Mouse (Mus musculus) forebrain, embryonic 15.5 days (tissue): Measurements from ENCODE around the gene Vmn1r205. TPM values are rescaled to one million over a fixed set of nuclear protein-coding genes. Genes with fewer than 3 reads are reported as not detected.
"Not testable (repeated sequence)": the region's sequence is repeated elsewhere in the genome, so short reads cannot be mapped to it uniquely, and the experiment has no call there.

Experiments
- ATAC-seq: fragments of 200-750 bp; cut with Nextera tagmentation; replicated peaks from 2 replicates; pipeline ENCODE4 v1.8.0; 2017; ENCODE audit warnings: mild to moderate bottlenecking, moderate TSS enrichment, moderate library complexity
- H3K27ac ChIP-seq: fragments of 300-500 bp; sonication (generic); replicated peaks from 2 replicates; pipeline ENCODE4 v1.5.1; 2015; ENCODE audit warnings: mild to moderate bottlenecking, inconsistent platforms
- H3K27me3 ChIP-seq: fragments of 300-500 bp; sonication (generic); 2 replicates; pipeline ENCODE4 v1.6.1; 2015; ENCODE audit warnings: inconsistent platforms
- H3K36me3 ChIP-seq: fragments of 300-500 bp; sonication (generic); 2 replicates; pipeline ENCODE4 v1.6.1; 2015; ENCODE audit warnings: mild to moderate bottlenecking, inconsistent platforms
- H3K4me1 ChIP-seq: fragments of 300-500 bp; sonication (generic); 2 replicates; pipeline ENCODE4 v1.6.1; 2015; ENCODE audit warnings: inconsistent platforms
- H3K4me2 ChIP-seq: fragments of 300-500 bp; sonication (generic); replicated peaks from 2 replicates; pipeline ENCODE4 v1.6.1; 2015; ENCODE audit warnings: mild to moderate bottlenecking, inconsistent platforms
- H3K4me3 ChIP-seq: fragments of 300-500 bp; sonication (generic); 2 replicates; pipeline ENCODE4 v1.5.1; 2015; ENCODE audit warnings: mild to moderate bottlenecking, inconsistent platforms
- H3K9ac ChIP-seq: fragments of 300-500 bp; sonication (generic); replicated peaks from 2 replicates; pipeline ENCODE4 v1.6.1; 2015; ENCODE audit warnings: mild to moderate bottlenecking, inconsistent platforms
- H3K9me3 ChIP-seq: fragments of 300-500 bp; sonication (generic); 2 replicates; pipeline ENCODE4 v1.6.1; 2016; ENCODE audit warnings: inconsistent platforms
- WGBS: fragments of 180-500 bp; shearing (Covaris S2); methylation state at CpG from one replicate; pipeline ENCODE4 v1.1.7; 2015; ENCODE audit warnings: mixed read lengths; 5-methylcytosine and 5-hydroxymethylcytosine counted together
- polyA plus RNA-seq: library from polyadenylated mRNA; unstranded; fragments of >200 nt; fragmentation: Nextera tagmentation; extraction: Ambion mirVana; gene quantifications from 2 replicates; pipeline ENCODE4 v1.2.1, GENCODE M21; 2015

Gene Vmn1r205
- polyA plus RNA-seq = not detected in 2 replicates

- H3K9ac ChIP-seq = no peak within 1 kb of the TSS
- H3K9me3 ChIP-seq = no peaks in the 10 kb centered on the region
- no peak for ATAC-seq
- H3K27ac ChIP-seq = no peak within 1 kb of the TSS
- no peaks in the 10 kb centered on the region for H3K4me1 ChIP-seq
- 91% methylated on average over 3 of the region's 3 CpGs for WGBS
- H3K27me3 ChIP-seq = no peaks in the 10 kb centered on the region
- no peak within 1 kb of the TSS for H3K4me3 ChIP-seq
- no peak within 1 kb of the TSS for H3K4me2 ChIP-seq
- no peaks in the 10 kb centered on the region for H3K36me3 ChIP-seq
These were observed at the start of gene Vmn1r205 for GRCm38 (mm10) chr13:22592900-22593299. Vmn1r205 (minus strand) TSS chr13:22593000.

GRCm38 (mm10) chr13:22624151-22624550 is 31.4 kb upstream of the Vmn1r205 start, which contains the start of gene Vmn1r206:
Vmn1r206 (minus strand) TSS chr13:22624251.
- H3K36me3 ChIP-seq, H3K4me2 ChIP-seq, H3K9me3 ChIP-seq, H3K4me3 ChIP-seq, ATAC-seq, H3K4me1 ChIP-seq, H3K9ac ChIP-seq, H3K27ac ChIP-seq, H3K27me3 ChIP-seq: not testable (repeated sequence)

DNA sequence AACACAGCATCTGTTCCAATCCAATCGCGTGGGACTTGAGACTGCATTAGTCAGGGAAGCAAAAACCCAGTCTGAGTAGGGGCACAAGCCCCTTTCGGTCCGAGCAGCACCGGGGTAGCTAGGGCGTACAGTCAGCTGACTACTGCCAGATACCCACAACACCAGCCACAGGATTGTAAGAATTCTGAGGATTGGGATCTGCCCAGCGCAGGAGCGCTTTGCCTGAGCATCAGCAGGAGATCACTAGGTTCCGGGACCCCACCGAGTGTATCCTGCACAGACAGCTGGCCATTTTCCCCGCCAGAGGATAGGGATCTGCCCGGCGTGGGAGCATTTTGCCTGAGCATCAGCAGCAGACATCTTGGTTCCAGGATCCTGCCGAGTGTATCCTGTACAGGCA is 9.5 kb downstream of the Vmn1r205 start:
- 82% methylated on average over 14 of the region's 14 CpGs for WGBS
- H3K9ac ChIP-seq, ATAC-seq, H3K4me2 ChIP-seq, H3K27ac ChIP-seq, H3K36me3 ChIP-seq, H3K27me3 ChIP-seq, H3K4me1 ChIP-seq, H3K4me3 ChIP-seq, H3K9me3 ChIP-seq: not testable (repeated sequence)

DNA sequence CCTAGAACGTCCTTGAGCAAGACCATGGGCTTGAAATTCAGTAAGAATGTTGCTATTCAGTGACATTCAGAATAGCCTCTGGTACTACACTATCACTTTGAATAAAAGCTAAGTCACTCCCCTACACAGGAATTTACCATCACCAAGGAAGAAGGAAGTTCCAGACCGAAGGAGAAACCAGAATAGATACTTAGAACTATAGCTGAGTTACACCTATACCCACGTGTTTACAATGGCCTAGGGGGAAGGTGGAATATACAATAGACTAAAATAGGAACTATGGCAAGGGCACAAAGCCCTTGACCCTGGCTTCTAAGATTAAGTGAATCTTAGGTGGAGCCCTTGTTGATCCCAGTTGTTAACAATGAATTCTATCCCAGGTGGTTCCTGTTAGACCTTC is 17.9 kb downstream of the Vmn1r205 start:
- H3K27me3 ChIP-seq, H3K4me3 ChIP-seq, H3K9ac ChIP-seq, H3K4me1 ChIP-seq, H3K9me3 ChIP-seq, H3K4me2 ChIP-seq, H3K27ac ChIP-seq, H3K36me3 ChIP-seq, ATAC-seq: not testable (repeated sequence)
- WGBS = 85% methylated on average over 3 of the region's 3 CpGs

- not testable (repeated sequence) for H3K9me3 ChIP-seq, H3K4me1 ChIP-seq, H3K36me3 ChIP-seq, ATAC-seq, H3K4me3 ChIP-seq, H3K27ac ChIP-seq, H3K4me2 ChIP-seq, H3K9ac ChIP-seq, H3K27me3 ChIP-seq
- 85% methylated on average over 1 of the region's 1 CpGs for WGBS
These were observed 39.9 kb downstream of the Vmn1r205 start, which contains the start of gene Vmn1r204 for GRCm38 (mm10) chr13:22552898-22553297. Vmn1r204 (plus strand) TSS chr13:22553198.

Other genes with a start within 250 kb of the Vmn1r205 start
- gene Vmn1r198, start 242.6 kb downstream of the Vmn1r205 start, polyA plus RNA-seq = not detected in 2 replicates
- not detected in 2 replicates for gene Vmn1r199, start 213.2 kb downstream of the Vmn1r205 start, polyA plus RNA-seq
- not detected in 2 replicates for gene Vmn1r200, start 202.6 kb downstream of the Vmn1r205 start, polyA plus RNA-seq
- gene Vmn1r201, start 121.1 kb downstream of the Vmn1r205 start, polyA plus RNA-seq = not detected in 2 replicates
- gene Vmn1r202, start 87.6 kb downstream of the Vmn1r205 start, polyA plus RNA-seq = not detected in 2 replicates
- not detected in 2 replicates for gene Vmn1r203, start 74.9 kb downstream of the Vmn1r205 start, polyA plus RNA-seq
- not detected in 2 replicates for gene Vmn1r204, start 39.8 kb downstream of the Vmn1r205 start, polyA plus RNA-seq
- gene Vmn1r206, start 31.3 kb upstream of the Vmn1r205 start, polyA plus RNA-seq = not detected in 2 replicates
- gene Vmn1r207-ps, start 136.6 kb upstream of the Vmn1r205 start, polyA plus RNA-seq = not detected in 2 replicates
- not detected in 2 replicates for gene Vmn1r208, start 184.4 kb upstream of the Vmn1r205 start, polyA plus RNA-seq
- not detected in 2 replicates for gene Vmn1r209, start 216.7 kb upstream of the Vmn1r205 start, polyA plus RNA-seq
- not detected in 2 replicates for gene Vmn1r210, start 238.3 kb upstream of the Vmn1r205 start, polyA plus RNA-seq